Mouse (Mus musculus): ENCODE results near the gene Kndc1.

- TF ChIP-seq POLR2A (IDR thresholded peaks at IDR 0.05; ENCODE audit: borderline replicate concordance, extremely low read depth, low read depth, low read length) (no peak), CTCF (IDR thresholded peaks at IDR 0.05; ENCODE audit: insufficient read depth, low read length) (no peak)
Measured at GRCm38 (mm10) chr7:139982058-139982457, 87.6 kb downstream of the Kndc1 start.
